Mouse (Mus musculus) neural tube, embryonic 15.5 days (tissue): ENCODE results near the gene Ikzf3. TPM values are rescaled to one million over a fixed set of nuclear protein-coding genes. Genes with fewer than 3 reads are reported as not detected.

Experiments used
- ATAC-seq: fragments of 200-750 bp; cut with Nextera tagmentation; 2 replicates; pipeline ENCODE4 v1.8.0; 2017; ENCODE audit warnings: mild to moderate bottlenecking, moderate TSS enrichment, moderate library complexity; ENCODE audit not compliant: low FRiP score
- H3K27ac ChIP-seq: fragments of 300-500 bp; sonication (generic); replicated peaks from 2 replicates; pipeline ENCODE4 v1.5.1; 2015; ENCODE audit warnings: mild to moderate bottlenecking, inconsistent platforms
- H3K27me3 ChIP-seq: fragments of 300-500 bp; sonication (generic); replicated peaks from 2 replicates; pipeline ENCODE4 v1.6.1; 2015; ENCODE audit warnings: inconsistent platforms
- H3K36me3 ChIP-seq: fragments of 300-500 bp; sonication (generic); 2 replicates; pipeline ENCODE4 v1.6.1; 2015; ENCODE audit warnings: inconsistent platforms
- H3K4me1 ChIP-seq: fragments of 300-500 bp; sonication (generic); 2 replicates; pipeline ENCODE4 v1.6.1; 2015; ENCODE audit warnings: inconsistent platforms
- H3K4me2 ChIP-seq: fragments of 300-500 bp; sonication (generic); 2 replicates; pipeline ENCODE4 v1.6.1; 2015; ENCODE audit warnings: inconsistent platforms, mild to moderate bottlenecking, moderate library complexity
- H3K4me3 ChIP-seq: fragments of 300-500 bp; sonication (generic); replicated peaks from 2 replicates; pipeline ENCODE4 v1.5.1; 2015; ENCODE audit warnings: mild to moderate bottlenecking, inconsistent platforms
- H3K9ac ChIP-seq: fragments of 300-500 bp; sonication (generic); replicated peaks from 2 replicates; pipeline ENCODE4 v1.6.1; 2015; ENCODE audit warnings: mild to moderate bottlenecking, inconsistent platforms
- H3K9me3 ChIP-seq: fragments of 300-500 bp; sonication (generic); replicated peaks from 2 replicates; pipeline ENCODE4 v1.6.1; 2016; ENCODE audit warnings: inconsistent platforms
- WGBS: fragments of 180-500 bp; shearing (Covaris S2); methylation state at CpG from one replicate; pipeline ENCODE4 v1.1.7; 2015; ENCODE audit warnings: mixed read lengths; 5-methylcytosine and 5-hydroxymethylcytosine counted together
- polyA plus RNA-seq: library from polyadenylated mRNA; unstranded; fragments of >200 nt; fragmentation: Nextera tagmentation; extraction: Ambion mirVana; gene quantifications from 2 replicates; pipeline ENCODE4 v1.2.1, GENCODE M21; 2015

The Ikzf3 gene
- polyA plus RNA-seq, 1 experiment from 2014 or later: 0.18 TPM

- Histone ChIP-seq H3K27ac (no peak overlapping the region), H3K36me3 (peaks cover 28% of the 10 kb centered on the region), H3K27me3 (no peaks in the 10 kb centered on the region), H3K4me3 (no peak overlapping the region), H3K4me2 (no peak overlapping the region), H3K9me3 (no peaks in the 10 kb centered on the region), H3K4me1 (peaks cover 42% of the 10 kb centered on the region), H3K9ac (no peak overlapping the region)
- ATAC-seq: no peak
- WGBS: 80% methylated on average over 1 of the region's 1 CpGs
Measured at GRCm38 (mm10) chr11:98584146-98584545, 38.3 kb upstream of the Ikzf3 start.

DNA sequence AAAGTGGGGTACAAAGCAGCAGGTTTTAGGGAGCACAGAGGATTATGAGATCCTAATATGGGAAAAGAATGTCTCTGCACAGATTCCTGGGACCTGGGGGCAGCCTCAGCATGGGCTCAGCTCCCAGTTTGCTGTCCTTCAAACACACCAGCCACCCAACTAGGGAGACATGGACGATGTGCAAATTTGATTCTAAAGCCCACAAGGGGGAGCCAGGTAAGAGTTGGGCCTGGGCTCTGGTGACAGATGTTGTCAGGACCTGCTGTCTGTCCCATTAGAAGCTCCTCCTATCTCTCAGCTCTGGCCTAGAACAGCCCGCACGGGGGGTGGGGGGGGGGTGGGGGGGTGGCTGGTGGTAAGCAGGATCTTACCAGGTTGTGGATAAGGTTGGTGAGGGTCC is 37.7 kb upstream of the Ikzf3 start:
- peaks cover 39% of the 10 kb centered on the region for H3K4me1 ChIP-seq

GRCm38 (mm10) chr11:98583265-98583552 is 37.4 kb upstream of the Ikzf3 start:
- 91% methylated on average over 3 of the region's 3 CpGs for WGBS
- ATAC-seq: no peak
- Histone ChIP-seq H3K27ac (no peak overlapping the region), H3K4me2 (no peak overlapping the region), H3K4me3 (no peak overlapping the region), H3K9me3 (no peaks in the 10 kb centered on the region), H3K36me3 (peaks cover 28% of the 10 kb centered on the region), H3K9ac (no peak overlapping the region), H3K27me3 (no peaks in the 10 kb centered on the region), H3K4me1 (peaks cover 35% of the 10 kb centered on the region)

More for the DNA sequence above, 37.7 kb upstream of the Ikzf3 start:
- H3K36me3 ChIP-seq: peaks cover 28% of the 10 kb centered on the region
- H3K27ac ChIP-seq: no peak overlapping the region
- no peak overlapping the region for H3K4me2 ChIP-seq
- H3K4me3 ChIP-seq: no peak overlapping the region
- WGBS: 36% methylated on average over 3 of the region's 3 CpGs
- H3K9ac ChIP-seq: no peak overlapping the region
- no peaks in the 10 kb centered on the region for H3K9me3 ChIP-seq
- no peaks in the 10 kb centered on the region for H3K27me3 ChIP-seq
- ATAC-seq: no peak

- 92% methylated on average over 12 of the region's 12 CpGs for WGBS
- Histone ChIP-seq H3K9ac (no peak overlapping the region), H3K27ac (no peak overlapping the region), H3K9me3 (no peaks in the 10 kb centered on the region), H3K36me3 (peaks cover 28% of the 10 kb centered on the region), H3K27me3 (no peaks in the 10 kb centered on the region), H3K4me1 (peaks cover 30% of the 10 kb centered on the region), H3K4me2 (no peak overlapping the region), H3K4me3 (no peak overlapping the region)
- no peak for ATAC-seq
Measured at GRCm38 (mm10) chr11:98582551-98583264, 36.9 kb upstream of the Ikzf3 start.

DNA sequence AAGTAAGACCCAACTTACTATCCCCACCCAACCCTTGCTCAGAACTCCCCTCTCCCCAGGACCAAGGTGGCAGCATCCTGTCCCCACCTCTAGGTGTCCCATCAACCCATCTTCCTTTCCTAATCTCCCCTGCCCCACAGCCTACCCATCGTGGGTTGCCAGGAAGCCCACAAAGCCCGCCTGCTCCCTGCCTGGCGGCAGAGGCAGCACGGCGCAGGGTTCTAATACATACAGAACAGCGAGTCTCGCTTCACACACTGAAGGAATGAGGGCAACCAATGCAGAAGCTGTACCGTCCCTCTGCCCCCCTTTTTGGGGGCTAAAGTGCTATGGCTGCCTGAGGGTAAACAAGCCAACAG is 36.2 kb upstream of the Ikzf3 start:
- H3K4me2 ChIP-seq: no peak overlapping the region
- no peak overlapping the region for H3K4me3 ChIP-seq
- peaks cover 28% of the 10 kb centered on the region for H3K36me3 ChIP-seq
- no peak for ATAC-seq
- peaks cover 26% of the 10 kb centered on the region for H3K4me1 ChIP-seq
- no peaks in the 10 kb centered on the region for H3K27me3 ChIP-seq
- H3K9ac ChIP-seq: no peak overlapping the region
- H3K9me3 ChIP-seq: no peaks in the 10 kb centered on the region
- 88% methylated on average over 8 of the region's 8 CpGs for WGBS
- no peak overlapping the region for H3K27ac ChIP-seq

DNA sequence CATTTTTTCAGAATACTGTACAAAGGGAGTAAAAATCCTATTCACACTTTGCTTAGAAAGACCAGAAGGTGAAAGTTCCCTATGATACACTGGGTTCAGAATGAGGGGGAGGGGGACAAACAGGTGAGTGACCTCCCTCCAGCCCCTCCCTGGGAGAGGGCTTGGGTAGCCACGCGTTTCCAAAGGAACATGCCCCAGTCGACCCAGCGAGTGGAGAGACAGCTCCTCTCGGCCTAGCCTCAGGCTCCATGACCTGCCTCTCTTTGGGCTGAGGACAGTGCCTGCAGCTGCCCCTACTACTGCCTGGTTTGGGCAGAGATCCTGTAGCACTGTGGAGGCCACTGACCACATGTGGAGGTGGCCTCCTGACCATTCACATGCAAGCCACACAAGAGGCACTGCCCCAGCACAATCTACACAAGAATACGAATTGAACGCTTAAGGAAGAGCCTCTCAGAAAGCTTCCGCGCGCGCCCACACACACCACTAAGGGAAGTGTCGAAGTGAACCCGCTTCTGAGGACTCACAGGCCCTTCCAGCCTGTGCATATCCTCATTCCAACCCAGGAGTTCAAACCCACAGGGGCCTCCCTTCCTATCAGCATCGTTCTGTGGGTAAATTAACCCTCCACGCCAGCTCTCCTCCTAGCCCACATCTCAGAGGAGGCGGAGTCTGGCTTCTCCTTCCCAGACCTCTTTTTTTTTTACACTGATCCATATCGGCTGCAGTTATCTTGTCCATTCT is 35.6 kb upstream of the Ikzf3 start:
- H3K9ac ChIP-seq: no peak overlapping the region
- H3K4me1 ChIP-seq: peaks cover 25% of the 10 kb centered on the region
- 74% methylated on average over 17 of the region's 17 CpGs for WGBS
- no peak overlapping the region for H3K27ac ChIP-seq
- no peaks in the 10 kb centered on the region for H3K27me3 ChIP-seq
- no peak overlapping the region for H3K4me2 ChIP-seq
- H3K36me3 ChIP-seq: peaks cover 28% of the 10 kb centered on the region
- H3K9me3 ChIP-seq: no peaks in the 10 kb centered on the region
- no peak for ATAC-seq
- no peak overlapping the region for H3K4me3 ChIP-seq

DNA sequence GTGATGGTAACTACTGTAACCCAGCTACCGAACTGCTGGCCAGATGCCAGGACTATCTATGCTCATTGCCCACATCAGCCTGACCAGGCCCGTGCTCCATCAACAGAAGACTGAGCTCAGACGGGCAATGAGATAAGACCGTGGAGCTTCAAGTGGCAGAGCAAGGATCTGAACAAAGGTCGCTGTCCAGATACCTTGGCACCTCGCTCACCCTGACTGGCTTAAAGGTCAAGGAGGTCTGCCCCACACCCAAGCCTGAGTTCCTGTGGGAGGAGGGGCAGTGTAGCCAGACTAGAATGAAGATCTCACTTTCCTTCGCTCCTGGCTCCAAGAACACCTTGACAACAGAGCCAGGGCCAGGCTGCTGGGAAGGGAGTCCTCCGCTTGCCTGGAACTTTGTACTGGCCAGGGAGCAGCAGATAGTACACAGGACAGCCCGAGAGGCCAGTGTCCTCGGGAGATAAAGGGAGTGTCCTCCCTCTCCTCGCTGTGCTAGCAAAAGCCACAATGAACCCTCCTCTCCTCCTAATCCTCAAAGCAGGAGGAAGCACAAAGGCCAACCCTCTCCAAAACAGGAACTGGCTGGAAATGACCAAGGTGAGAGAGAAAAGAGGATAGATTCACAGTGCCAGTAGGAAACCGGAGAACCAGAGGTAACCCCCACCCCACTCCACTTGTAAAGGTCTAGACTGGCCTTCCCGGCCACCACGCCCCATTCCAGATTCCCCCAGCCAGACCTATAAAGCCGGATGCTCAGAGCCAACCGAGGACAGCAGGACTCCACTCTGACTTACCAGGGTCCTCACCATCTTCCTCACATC is 34.7 kb upstream of the Ikzf3 start:
- no peak for ATAC-seq
- WGBS: 81% methylated on average over 16 of the region's 16 CpGs
- Histone ChIP-seq H3K27ac (no peak overlapping the region), H3K4me2 (no peak overlapping the region), H3K27me3 (no peaks in the 10 kb centered on the region), H3K9ac (no peak overlapping the region), H3K4me3 (no peak overlapping the region), H3K4me1 (peaks cover 15% of the 10 kb centered on the region), H3K9me3 (no peaks in the 10 kb centered on the region), H3K36me3 (peaks cover 28% of the 10 kb centered on the region)

DNA sequence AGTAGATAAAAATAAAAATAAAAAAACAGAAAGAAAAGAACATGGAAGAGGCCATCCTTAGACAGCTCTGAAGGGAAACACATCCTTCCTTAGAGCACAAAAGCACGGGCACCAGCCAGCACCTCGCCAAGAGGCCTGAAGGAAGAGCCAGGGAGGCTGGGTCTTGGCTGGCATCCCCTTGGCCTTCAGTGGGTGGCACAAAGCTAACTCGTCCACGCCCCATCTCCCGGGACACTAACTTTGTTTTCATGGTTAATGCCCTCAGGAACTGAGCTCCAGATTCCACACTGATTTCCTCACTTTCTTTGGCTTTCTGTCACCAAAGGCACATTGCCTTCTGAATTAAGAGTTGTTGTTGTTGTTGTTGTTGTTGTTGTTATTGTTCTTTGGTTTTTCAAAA is 31.9 kb upstream of the Ikzf3 start:
- Histone ChIP-seq H3K4me2 (no peak overlapping the region), H3K27ac (no peak overlapping the region), H3K4me1 (no peaks in the 10 kb centered on the region), H3K27me3 (no peaks in the 10 kb centered on the region), H3K9me3 (no peaks in the 10 kb centered on the region), H3K36me3 (peaks cover 20% of the 10 kb centered on the region), H3K9ac (no peak overlapping the region), H3K4me3 (no peak overlapping the region)
- no peak for ATAC-seq
- WGBS: 93% methylated on average over 5 of the region's 5 CpGs

- no peak overlapping the region for H3K4me2 ChIP-seq
- H3K27ac ChIP-seq: no peak overlapping the region
- no peak for ATAC-seq
- H3K4me3 ChIP-seq: no peak overlapping the region
- H3K27me3 ChIP-seq: no peaks in the 10 kb centered on the region
- WGBS: 84% methylated on average over 6 of the region's 6 CpGs
- no peaks in the 10 kb centered on the region for H3K36me3 ChIP-seq
- H3K9me3 ChIP-seq: no peaks in the 10 kb centered on the region
- H3K9ac ChIP-seq: no peak overlapping the region
- no peaks in the 10 kb centered on the region for H3K4me1 ChIP-seq
Measured at GRCm38 (mm10) chr11:98569461-98569860, 23.6 kb upstream of the Ikzf3 start.

DNA sequence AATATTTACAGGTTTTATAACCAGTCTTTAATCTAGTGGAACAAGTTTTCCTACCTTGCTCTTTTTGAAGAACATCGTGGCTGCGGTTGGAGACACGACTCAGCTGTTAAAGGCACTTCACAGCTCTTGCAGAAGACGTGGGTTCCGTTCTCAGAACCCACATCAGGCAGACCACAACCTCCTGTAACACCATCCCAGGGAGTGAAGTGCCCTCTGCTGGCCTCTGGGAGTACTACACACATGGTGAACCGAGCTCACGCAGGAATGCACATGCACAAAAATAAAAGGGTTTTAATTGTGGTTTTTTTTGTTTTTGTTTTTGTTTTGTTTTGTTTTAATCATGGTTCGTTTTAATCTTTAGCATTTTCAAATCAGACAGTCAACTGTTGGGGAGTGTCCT is 22.5 kb upstream of the Ikzf3 start:
- Histone ChIP-seq H3K9ac (no peak overlapping the region), H3K4me1 (no peaks in the 10 kb centered on the region), H3K4me3 (no peak overlapping the region), H3K9me3 (no peaks in the 10 kb centered on the region), H3K27ac (no peak overlapping the region), H3K36me3 (no peaks in the 10 kb centered on the region), H3K4me2 (no peak overlapping the region), H3K27me3 (no peaks in the 10 kb centered on the region)
- ATAC-seq: no peak
- WGBS: 90% methylated on average over 8 of the region's 8 CpGs

DNA sequence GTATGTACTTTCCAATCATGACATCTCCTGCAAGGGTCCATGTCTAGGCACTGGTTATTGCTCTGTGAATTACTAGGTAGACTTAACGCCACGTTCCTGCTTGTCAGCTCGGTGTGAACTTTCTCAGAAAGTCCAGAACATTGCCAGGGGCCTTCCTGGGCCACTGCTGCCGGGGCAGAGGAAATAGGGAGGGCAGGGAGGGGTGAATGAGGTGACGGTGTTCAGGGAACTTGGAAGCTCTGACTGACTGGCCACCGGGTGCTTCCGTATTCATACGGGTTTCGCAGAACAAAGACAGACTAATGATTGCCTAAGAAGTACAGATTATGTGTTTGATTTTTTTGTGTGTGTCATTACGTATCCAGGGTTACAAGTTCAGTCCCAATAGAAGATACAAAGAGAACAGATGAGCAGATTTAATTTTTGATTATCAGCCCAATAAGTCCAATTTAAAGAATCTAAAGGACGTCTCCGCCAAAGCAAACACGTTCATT is 18.1 kb upstream of the Ikzf3 start:
- Histone ChIP-seq H3K9ac (no peak overlapping the region), H3K4me3 (no peak overlapping the region), H3K36me3 (no peaks in the 10 kb centered on the region), H3K27ac (no peak overlapping the region), H3K9me3 (no peaks in the 10 kb centered on the region), H3K4me2 (no peak overlapping the region), H3K27me3 (no peaks in the 10 kb centered on the region), H3K4me1 (no peaks in the 10 kb centered on the region)
- 77% methylated on average over 13 of the region's 13 CpGs for WGBS
- no peak for ATAC-seq

- ATAC-seq: no peak
- H3K4me1 ChIP-seq: no peaks in the 10 kb centered on the region
- H3K9me3 ChIP-seq: no peaks in the 10 kb centered on the region
- WGBS: 90% methylated on average over 3 of the region's 3 CpGs
- no peak overlapping the region for H3K4me2 ChIP-seq
- no peak overlapping the region for H3K9ac ChIP-seq
- no peaks in the 10 kb centered on the region for H3K36me3 ChIP-seq
- no peak overlapping the region for H3K4me3 ChIP-seq
- H3K27ac ChIP-seq: no peak overlapping the region
- H3K27me3 ChIP-seq: 0 out of 2 replicates have a peak, but pooled peaks cover 3% of the 10 kb centered on the region
Measured at GRCm38 (mm10) chr11:98563025-98563424, 17.2 kb upstream of the Ikzf3 start.
